Mouse (Mus musculus) mature B cell (primary cell): ENCODE results near the gene Ltbp1.

Experiments
- in situ Hi-C: fragments of 300-500 bp; cut with MboI; formaldehyde crosslinking; loops from 2 replicates; pipeline ENCODE4 v1.14.3; 2019

The Ltbp1 gene

GRCm38 (mm10) chr17:75367486-75368155, 362.3 kb downstream of the Ltbp1 start:
- in situ Hi-C loops, result no loop called here

DNA sequence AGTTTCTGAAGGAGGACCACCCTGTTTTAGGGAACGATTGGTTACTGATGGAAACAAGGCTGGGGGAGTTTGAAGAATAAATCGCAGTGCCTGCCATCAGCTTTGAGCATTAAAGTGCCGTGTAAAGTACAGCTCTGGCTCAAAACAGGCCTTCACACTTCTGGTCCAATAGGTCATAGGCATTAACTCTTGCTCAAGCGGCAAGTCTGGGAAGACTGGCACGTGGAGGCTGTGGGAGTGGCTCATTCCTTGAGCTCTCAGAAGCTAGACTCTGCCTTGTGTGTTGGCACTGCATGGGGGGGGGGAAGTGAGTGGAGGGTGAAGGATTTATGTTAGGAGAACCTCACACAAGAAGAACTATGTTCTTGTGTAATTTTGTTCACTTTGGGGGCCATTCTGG, 363.2 kb downstream of the Ltbp1 start:
- in situ Hi-C loops, result no loop called here

GRCm38 (mm10) chr17:75369351-75369750, 364.0 kb downstream of the Ltbp1 start:
- in situ Hi-C loops, result no loop called here

- in situ Hi-C loops, result loop anchor here (10.0 kb wide), 1 partner anchor 175 kb away; no protein-coding TSS in a partner anchor
Observed at GRCm38 (mm10) chr17:75370120-75370519, 364.8 kb downstream of the Ltbp1 start.

DNA sequence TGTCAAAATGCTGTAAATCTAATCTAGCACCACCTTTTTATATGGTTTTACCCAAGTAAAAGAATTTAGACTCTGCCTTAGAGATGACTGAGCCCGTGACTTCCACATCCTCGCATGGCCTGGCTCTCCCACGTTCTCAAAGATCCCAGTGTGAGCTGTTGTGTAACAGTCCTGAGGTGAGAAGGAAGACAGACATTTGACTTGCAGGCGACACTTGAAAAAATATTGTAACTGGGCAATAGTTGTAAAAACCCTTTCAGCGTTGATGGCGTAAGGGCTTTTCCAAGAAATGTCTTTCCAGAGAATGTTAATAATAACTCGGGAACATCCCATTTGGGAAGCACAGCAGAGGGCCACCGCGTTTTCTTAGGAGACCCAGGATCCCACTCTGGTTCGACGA, 366.3 kb downstream of the Ltbp1 start:
- in situ Hi-C loops, result loop anchor here (10.0 kb wide), 1 partner anchor 173 kb away; no protein-coding TSS in a partner anchor

DNA sequence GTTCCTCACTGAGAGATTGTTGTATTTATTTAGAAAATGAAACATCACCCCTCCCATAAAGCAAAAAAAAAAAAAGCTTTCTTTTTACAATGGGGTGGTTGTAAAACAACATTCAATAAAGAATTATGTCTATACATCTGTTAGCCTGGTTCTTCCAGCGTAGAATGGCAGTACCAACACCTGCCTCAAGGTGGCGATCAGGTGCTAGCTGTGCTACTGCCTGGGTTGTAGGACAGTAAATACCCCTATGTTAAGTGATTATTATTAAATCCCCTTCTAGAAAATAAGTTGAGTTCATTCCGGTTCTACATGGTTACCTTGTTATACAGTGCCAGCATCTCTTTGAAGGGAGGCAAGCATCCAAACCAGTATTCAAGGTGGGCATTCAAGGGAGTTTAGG, 367.0 kb downstream of the Ltbp1 start:
- in situ Hi-C loops, result loop anchor here (10.0 kb wide), 1 partner anchor 172 kb away; no protein-coding TSS in a partner anchor

DNA sequence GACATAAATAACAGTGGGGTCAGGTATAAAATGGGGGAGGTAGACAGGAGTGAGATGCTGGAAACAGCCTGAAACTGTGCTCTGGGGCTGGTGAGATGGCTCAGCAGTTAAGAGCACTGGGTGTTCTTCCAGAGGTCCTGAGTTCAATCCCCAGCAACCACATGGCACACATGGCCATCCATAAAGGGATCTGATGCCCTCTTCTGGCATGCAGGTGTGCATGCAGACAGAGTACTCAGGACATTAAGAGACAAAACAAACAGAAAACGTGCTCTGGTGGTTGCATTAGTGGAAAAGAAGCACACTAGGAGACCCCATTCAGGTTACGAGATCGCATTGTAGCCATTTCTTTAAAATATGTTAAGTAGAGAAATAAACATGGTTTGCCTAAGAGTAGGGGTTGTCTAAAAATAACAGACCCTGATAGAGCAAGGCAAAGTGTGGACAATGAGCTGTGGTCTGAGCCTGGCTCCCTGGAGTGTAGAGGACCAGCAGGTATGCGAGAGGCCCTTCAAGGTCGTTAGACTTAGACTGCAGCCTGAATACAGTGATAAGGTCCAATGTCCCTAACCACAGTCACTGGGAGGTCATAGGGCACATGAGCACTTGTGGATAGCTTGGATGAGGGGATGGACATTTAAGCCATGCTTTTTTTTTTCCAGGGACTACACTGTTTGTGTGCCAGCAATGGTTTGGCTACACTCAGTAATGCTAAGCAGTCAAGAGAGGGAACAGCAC, 369.1 kb downstream of the Ltbp1 start:
- in situ Hi-C loops, result loop anchor here (10.0 kb wide), 1 partner anchor 170 kb away; no protein-coding TSS in a partner anchor

GRCm38 (mm10) chr17:75378256-75378871, 373.0 kb downstream of the Ltbp1 start:
- in situ Hi-C loops, result loop anchor here (10.0 kb wide), 1 partner anchor 166 kb away; no protein-coding TSS in a partner anchor

- in situ Hi-C loops, result no loop called here
Observed at GRCm38 (mm10) chr17:75380167-75380566, 374.8 kb downstream of the Ltbp1 start.

- in situ Hi-C loops, result no loop called here
Observed at GRCm38 (mm10) chr17:75388402-75388801, 383.0 kb downstream of the Ltbp1 start.

GRCm38 (mm10) chr17:75390142-75390541, 384.8 kb downstream of the Ltbp1 start:
- in situ Hi-C loops, result no loop called here

GRCm38 (mm10) chr17:75391429-75392192, 386.2 kb downstream of the Ltbp1 start:
- in situ Hi-C loops, result no loop called here

DNA sequence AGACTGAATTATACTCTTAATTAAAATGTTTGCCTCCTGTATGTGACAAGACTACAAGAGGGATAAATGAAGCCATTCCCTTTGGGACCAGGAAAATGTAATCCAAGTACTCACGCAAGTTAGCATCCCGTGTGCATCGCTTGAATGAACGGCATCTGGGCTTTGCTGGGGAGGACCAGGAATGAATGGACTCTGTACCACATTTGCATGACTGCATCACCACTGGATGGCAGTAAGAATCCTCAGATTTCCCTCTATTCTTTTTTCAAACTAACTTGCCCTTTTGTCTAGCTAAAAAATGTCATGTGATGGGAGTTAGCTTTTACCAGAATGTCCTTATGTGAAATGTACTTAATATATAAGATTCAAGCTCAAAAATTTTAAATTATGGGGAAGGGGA, 401.0 kb downstream of the Ltbp1 start:
- in situ Hi-C loops, result no loop called here

DNA sequence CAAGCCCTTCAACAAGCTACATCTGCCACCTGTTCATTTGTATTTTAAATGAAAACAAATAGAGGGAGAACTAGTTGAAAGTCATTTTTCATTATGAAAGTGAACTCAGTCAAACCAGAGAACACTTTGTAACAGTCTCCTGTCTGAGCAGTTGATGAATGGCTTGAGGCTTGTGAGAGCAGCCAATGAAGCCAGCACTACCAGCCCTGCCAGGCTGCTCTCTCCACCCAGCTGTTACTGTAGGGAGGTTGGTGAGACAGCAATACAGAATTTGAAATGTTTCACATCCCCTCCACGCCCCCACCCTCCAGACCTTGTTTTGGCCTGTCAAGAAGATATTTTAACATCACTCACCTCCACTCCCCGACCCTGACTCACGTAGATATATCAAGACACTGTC, 411.5 kb downstream of the Ltbp1 start:
- in situ Hi-C loops, result no loop called here

GRCm38 (mm10) chr17:75434152-75434551, 428.8 kb downstream of the Ltbp1 start:
- in situ Hi-C loops, result no loop called here

GRCm38 (mm10) chr17:75434871-75435270, 429.5 kb downstream of the Ltbp1 start:
- in situ Hi-C loops, result no loop called here

- in situ Hi-C loops, result no loop called here
Observed at GRCm38 (mm10) chr17:75435599-75435998, 430.2 kb downstream of the Ltbp1 start, which contains the start of gene Rasgrp3. Gene Rasgrp3, plus strand, starts transcription at chr17:75435896.

DNA sequence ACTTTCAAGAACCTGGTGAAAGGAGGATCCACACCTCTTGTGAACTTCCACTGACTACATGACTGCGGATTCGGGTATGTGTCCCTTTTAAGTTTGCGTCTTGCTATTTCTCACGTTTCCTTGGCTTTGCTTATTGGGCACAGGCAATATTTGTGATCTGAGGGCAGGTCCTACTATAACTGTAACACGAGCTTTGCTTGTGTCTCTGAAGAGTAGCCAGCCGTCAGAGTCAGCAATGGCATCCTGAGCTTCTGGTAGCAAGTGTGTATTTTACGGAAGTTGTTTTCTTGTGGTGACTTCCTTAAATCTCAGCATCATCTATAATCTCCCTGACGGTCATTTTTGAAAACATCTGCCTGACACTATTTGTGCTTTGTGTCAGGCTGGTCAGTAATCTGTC, 430.7 kb downstream of the Ltbp1 start:
- in situ Hi-C loops, result no loop called here

GRCm38 (mm10) chr17:75436819-75437218, 431.5 kb downstream of the Ltbp1 start:
- in situ Hi-C loops, result no loop called here

DNA sequence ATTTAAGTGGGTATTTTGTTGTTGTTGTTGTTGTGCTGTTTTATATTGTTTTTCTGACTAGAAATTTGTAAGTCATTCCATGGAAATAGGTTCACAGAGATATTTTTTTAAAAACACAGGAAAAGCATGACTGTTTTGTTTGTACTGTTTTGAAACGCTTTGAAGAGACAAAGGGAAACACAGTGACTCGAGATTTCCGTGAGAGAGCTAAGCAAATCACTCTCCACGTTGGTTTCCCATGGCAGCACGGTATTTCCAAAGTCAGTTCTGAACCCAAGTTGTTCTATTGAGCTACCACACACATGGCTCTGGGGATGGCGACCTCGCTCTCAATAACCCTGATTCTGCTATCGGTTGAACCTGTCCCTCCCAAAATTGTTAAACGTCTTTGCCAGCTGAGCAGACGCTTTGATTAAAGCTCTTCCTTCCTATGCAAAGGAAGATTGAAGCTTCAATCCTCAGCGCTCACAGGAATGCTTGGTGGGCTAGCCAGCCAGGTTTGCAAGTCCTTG, 431.9 kb downstream of the Ltbp1 start:
- in situ Hi-C loops, result no loop called here

- in situ Hi-C loops, result no loop called here
Observed at GRCm38 (mm10) chr17:75438162-75438561, 432.8 kb downstream of the Ltbp1 start.

DNA sequence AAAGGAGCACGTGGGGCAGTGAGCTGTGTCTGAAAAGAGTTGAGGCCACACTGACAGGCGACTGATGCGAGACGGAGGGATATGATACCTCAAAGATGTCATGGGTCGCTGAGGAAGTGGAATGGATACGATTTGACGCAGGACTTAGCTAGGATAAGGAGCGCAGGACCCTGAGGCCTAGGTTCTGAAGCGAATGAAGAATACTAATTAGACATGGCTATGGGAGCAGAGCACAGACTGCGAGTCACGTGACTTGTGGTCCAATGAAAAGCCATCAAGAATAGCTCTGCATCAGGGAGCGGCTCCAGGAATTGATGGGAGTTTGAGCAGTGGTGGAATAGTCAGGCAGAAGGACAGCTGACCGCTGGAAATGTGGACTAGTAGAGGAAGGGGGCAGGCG, 433.7 kb downstream of the Ltbp1 start:
- in situ Hi-C loops, result no loop called here
